Mouse (Mus musculus) embryonic facial prominence, embryonic 15.5 days (tissue): ENCODE measurements around the gene Snx6. TPM values are rescaled to one million over a fixed set of nuclear protein-coding genes. Genes with fewer than 3 reads are reported as not detected.
"Not testable (repeated sequence)": the region's sequence is repeated elsewhere in the genome, so short reads cannot be mapped to it uniquely, and the experiment has no call there.

Experiments used
- ATAC-seq: fragments of 200-750 bp; cut with Nextera tagmentation; 2 replicates; pipeline ENCODE4 v1.8.0; 2017; ENCODE audit warnings: low read depth, moderate TSS enrichment; ENCODE audit not compliant: insufficient number of reproducible peaks, low FRiP score, low TSS enrichment
- H3K27ac ChIP-seq: fragments of 300-500 bp; sonication (generic); replicated peaks from 2 replicates; pipeline ENCODE4 v1.5.1; 2015; ENCODE audit warnings: mild to moderate bottlenecking, inconsistent platforms
- H3K27me3 ChIP-seq: fragments of 300-500 bp; sonication (generic); 2 replicates; pipeline ENCODE4 v1.6.1; 2015; ENCODE audit warnings: inconsistent platforms
- H3K36me3 ChIP-seq: fragments of 300-500 bp; sonication (generic); 2 replicates; pipeline ENCODE4 v1.6.1; 2015; ENCODE audit warnings: mild to moderate bottlenecking, inconsistent platforms
- H3K4me1 ChIP-seq: fragments of 300-500 bp; sonication (generic); 2 replicates; pipeline ENCODE4 v1.6.1; 2015; ENCODE audit warnings: inconsistent platforms
- H3K4me2 ChIP-seq: fragments of 300-500 bp; sonication (generic); replicated peaks from 2 replicates; pipeline ENCODE4 v1.6.1; 2015; ENCODE audit warnings: mild to moderate bottlenecking, inconsistent platforms
- H3K4me3 ChIP-seq: fragments of 300-500 bp; sonication (generic); replicated peaks from 2 replicates; pipeline ENCODE4 v1.5.1; 2015; ENCODE audit warnings: mild to moderate bottlenecking, inconsistent platforms
- H3K9ac ChIP-seq: fragments of 300-500 bp; sonication (generic); 2 replicates; pipeline ENCODE4 v1.6.1; 2015; ENCODE audit warnings: inconsistent platforms
- H3K9me3 ChIP-seq: fragments of 300-500 bp; sonication (generic); replicated peaks from 2 replicates; pipeline ENCODE4 v1.6.1; 2016; ENCODE audit warnings: inconsistent platforms
- WGBS: fragments of 180-500 bp; shearing (Covaris S2); methylation state at CpG from one replicate; pipeline ENCODE4 v1.1.7; 2015; 5-methylcytosine and 5-hydroxymethylcytosine counted together
- polyA plus RNA-seq: library from polyadenylated mRNA; unstranded; fragments of >200 nt; fragmentation: Nextera tagmentation; extraction: Ambion mirVana; gene quantifications from 2 replicates; pipeline ENCODE4 v1.2.1, GENCODE M21; 2015

Snx6 gene
- polyA plus RNA-seq, 1 experiment from 2014 or later: 163 TPM

GRCm38 (mm10) chr12:54796516-54797195 is 1.2 kb upstream of the Snx6 start:
- no peaks in the 10 kb centered on the region for H3K36me3 ChIP-seq
- ATAC-seq: no peak
- H3K4me2 ChIP-seq: no peak overlapping the region
- no peak overlapping the region for H3K4me3 ChIP-seq
- H3K27ac ChIP-seq: no peak overlapping the region
- H3K9ac ChIP-seq: no peak overlapping the region
- WGBS: 82% methylated on average over 8 of the region's 8 CpGs
- H3K27me3 ChIP-seq: no peaks in the 10 kb centered on the region
- no peaks in the 10 kb centered on the region for H3K9me3 ChIP-seq
- peaks cover 19% of the 10 kb centered on the region for H3K4me1 ChIP-seq

GRCm38 (mm10) chr12:54794392-54794791 is 1.1 kb downstream of the Snx6 start:
- peak overlapping the region; percentile 98 for H3K4me3 ChIP-seq
- no peaks in the 10 kb centered on the region for H3K9me3 ChIP-seq
- no peak overlapping the region for H3K27ac ChIP-seq
- peaks cover 36% of the 10 kb centered on the region for H3K4me1 ChIP-seq
- WGBS: 33% methylated on average over 3 of the region's 3 CpGs
- H3K4me2 ChIP-seq: peak overlapping the region; percentile 56
- no peaks in the 10 kb centered on the region for H3K27me3 ChIP-seq
- H3K9ac ChIP-seq: 0 out of 2 replicates have a peak overlapping the region, but pooled peaks have one; percentile 15
- no peak for ATAC-seq
- no peaks in the 10 kb centered on the region for H3K36me3 ChIP-seq

GRCm38 (mm10) chr12:54791465-54791864 is 4.0 kb downstream of the Snx6 start:
- Histone ChIP-seq H3K4me3 (no peak overlapping the region), H3K36me3 (0 out of 2 replicates have a peak, but pooled peaks cover 4% of the 10 kb centered on the region), H3K9me3 (no peaks in the 10 kb centered on the region), H3K27me3 (no peaks in the 10 kb centered on the region), H3K4me1 (peaks cover 41% of the 10 kb centered on the region), H3K9ac (no peak overlapping the region), H3K27ac (no peak overlapping the region), H3K4me2 (no peak overlapping the region)
- ATAC-seq: no peak
- WGBS: 82% methylated on average over 8 of the region's 8 CpGs

- no peaks in the 10 kb centered on the region for H3K9me3 ChIP-seq
- no peak overlapping the region for H3K4me2 ChIP-seq
- H3K27me3 ChIP-seq: no peaks in the 10 kb centered on the region
- no peak overlapping the region for H3K4me3 ChIP-seq
- peak; percentile 78 for ATAC-seq
- peaks cover 8% of the 10 kb centered on the region; the same call in 1 of the 2 replicates for H3K36me3 ChIP-seq
- H3K9ac ChIP-seq: no peak overlapping the region
- H3K27ac ChIP-seq: peak overlapping the region; percentile 45; the same call in 1 of the 2 replicates
- peaks cover 35% of the 10 kb centered on the region for H3K4me1 ChIP-seq
- WGBS: 17% methylated on average over 11 of the region's 11 CpGs
Observed at GRCm38 (mm10) chr12:54789346-54790143, 6.0 kb downstream of the Snx6 start.

- no peaks in the 10 kb centered on the region for H3K27me3 ChIP-seq
- H3K4me3 ChIP-seq: no peak overlapping the region
- ATAC-seq: no peak
- peaks cover 69% of the 10 kb centered on the region for H3K36me3 ChIP-seq
- no peak overlapping the region for H3K9ac ChIP-seq
- H3K9me3 ChIP-seq: no peaks in the 10 kb centered on the region
- WGBS: 90% methylated on average over 12 of the region's 12 CpGs
- no peak overlapping the region for H3K4me2 ChIP-seq
- H3K4me1 ChIP-seq: no peaks in the 10 kb centered on the region
- H3K27ac ChIP-seq: no peak overlapping the region
Observed at GRCm38 (mm10) chr12:54763624-54764023, 31.9 kb downstream of the Snx6 start.

GRCm38 (mm10) chr12:54760676-54761075 is 34.8 kb downstream of the Snx6 start:
- Histone ChIP-seq H3K9me3 (no peaks in the 10 kb centered on the region), H3K4me1 (no peaks in the 10 kb centered on the region), H3K4me3 (no peak overlapping the region), H3K9ac (no peak overlapping the region), H3K27ac (no peak overlapping the region), H3K36me3 (peaks cover 69% of the 10 kb centered on the region), H3K27me3 (no peaks in the 10 kb centered on the region), H3K4me2 (no peak overlapping the region)
- no peak for ATAC-seq
- 93% methylated on average over 1 of the region's 1 CpGs for WGBS

- Histone ChIP-seq H3K27ac (no peak overlapping the region), H3K4me1 (no peaks in the 10 kb centered on the region), H3K9me3 (no peaks in the 10 kb centered on the region), H3K36me3 (peaks cover 71% of the 10 kb centered on the region), H3K27me3 (no peaks in the 10 kb centered on the region), H3K4me3 (no peak overlapping the region), H3K9ac (no peak overlapping the region), H3K4me2 (no peak overlapping the region)
- WGBS: 95% methylated on average over 2 of the region's 2 CpGs
- ATAC-seq: no peak
Observed at GRCm38 (mm10) chr12:54758846-54759245, 36.7 kb downstream of the Snx6 start.

GRCm38 (mm10) chr12:54748647-54749046 is 46.9 kb downstream of the Snx6 start:
- no peak; the same call in 1 of the 2 replicates for ATAC-seq

GRCm38 (mm10) chr12:54738661-54739243 is 56.8 kb downstream of the Snx6 start:
- ATAC-seq: peak; percentile 59
- H3K4me3 ChIP-seq, H3K9me3 ChIP-seq, H3K27ac ChIP-seq, H3K4me2 ChIP-seq, H3K9ac ChIP-seq, H3K27me3 ChIP-seq, H3K36me3 ChIP-seq, H3K4me1 ChIP-seq: not testable (repeated sequence)
- 1% methylated on average over 12 of the region's 33 CpGs for WGBS

More at GRCm38 (mm10) chr12:54748647-54749046, 46.9 kb downstream of the Snx6 start:
- Histone ChIP-seq H3K27me3 (no peaks in the 10 kb centered on the region), H3K36me3 (peaks cover 69% of the 10 kb centered on the region), H3K9ac (no peak overlapping the region), H3K4me3 (no peak overlapping the region), H3K4me1 (no peaks in the 10 kb centered on the region), H3K27ac (no peak overlapping the region), H3K9me3 (no peaks in the 10 kb centered on the region), H3K4me2 (no peak overlapping the region)
- WGBS: 89% methylated on average over 8 of the region's 8 CpGs

GRCm38 (mm10) chr12:54737891-54738660 is 57.4 kb downstream of the Snx6 start:
- H3K9ac ChIP-seq, H3K4me3 ChIP-seq, H3K36me3 ChIP-seq, H3K4me2 ChIP-seq, H3K4me1 ChIP-seq, H3K27me3 ChIP-seq, H3K27ac ChIP-seq, H3K9me3 ChIP-seq: not testable (repeated sequence)
- no CpG with 5 or more reads among the region's 21 CpGs for WGBS
- ATAC-seq: peak; percentile 88
